Mouse (Mus musculus) Patski (cell line): ENCODE measurements at regions not wholly inside any gene's neighbourhood (a gene's known extent, or its start where the extent isn't known, plus 50 kb on each side); places are given as distances from the start of the nearest gene placed in this dataset.

Source experiments
- ATAC-seq: fragments of 100-300 bp; one replicate; pipeline ENCODE4 v1.8.0; 2021
- CTCF ChIA-PET: fragments of 350-600 bp; sonication (Branson Sonifier 250); formaldehyde crosslinking; loops from one replicate; lab custom pipeline; 2022; ENCODE audit warnings: inconsistent platforms; lab: Charles Lee
- POLR2A ChIA-PET: fragments of 350-600 bp; sonication (Branson Sonifier 250); formaldehyde crosslinking; loops from one replicate; lab custom pipeline; 2022; ENCODE audit warnings: antibody characterized with exemption, inconsistent platforms; lab: Charles Lee
- DNase-seq: peaks from one replicate; pipeline ENCODE4 v3.0.0-alpha.2; 2011; ENCODE audit warnings: low read depth, low spot score
- H3K27me3 ChIP-seq: fragments of 371-371 bp; one replicate; pipeline ENCODE4 v1.5.1; 2021
- CTCF ChIP-seq: fragments of 100-300 bp; IDR thresholded peaks from one replicate; pipeline ENCODE4 v1.5.1; 2021
- in situ Hi-C: fragments of 300-500 bp; cut with MboI; formaldehyde crosslinking; loops from 3 replicates; pipeline ENCODE4 v1.11.1; 2018; ENCODE audit warnings: low pct_unique_long_range_greater_than_20kb, mixed read lengths

GRCm38 (mm10) chr4:71663397-71663796 is 94.4 kb downstream of the Gm11232 start:
- H3K27me3 ChIP-seq, result no peaks in the 10 kb centered on the region
- TF ChIP-seq CTCF, result no peak
- CTCF ChIA-PET, result no interaction called here
- POLR2A ChIA-PET, result interaction anchor here (0.7 kb wide), 1 partner anchor 81 kb away, joined by 7 read pairs; no protein-coding TSS in a partner anchor
- in situ Hi-C loops, result no loop called here
- ATAC-seq, result no peak
- no peak for DNase-seq

- DNase-seq, result no peak
- TF ChIP-seq CTCF, result no peak
- ATAC-seq, result no peak
- POLR2A ChIA-PET, result no interaction called here
- no peaks in the 10 kb centered on the region for H3K27me3 ChIP-seq
- in situ Hi-C loops, result no loop called here
- CTCF ChIA-PET, result no interaction called here
Measured at GRCm38 (mm10) chr4:71640521-71640920, 117.2 kb downstream of the Gm11232 start.

GRCm38 (mm10) chr4:71627088-71627487 is 130.7 kb downstream of the Gm11232 start:
- no peaks in the 10 kb centered on the region for H3K27me3 ChIP-seq
- TF ChIP-seq CTCF, result no peak
- CTCF ChIA-PET, result no interaction called here
- ATAC-seq (no peak), DNase-seq (no peak)
- POLR2A ChIA-PET, result no interaction called here
- in situ Hi-C loops, result no loop called here

GRCm38 (mm10) chr4:71626626-71627025 is 131.1 kb downstream of the Gm11232 start:
- ChIA-PET CTCF (no interaction called here), POLR2A (no interaction called here)
- in situ Hi-C loops, result no loop called here
- TF ChIP-seq CTCF, result no peak
- H3K27me3 ChIP-seq, result no peaks in the 10 kb centered on the region
- DNase-seq (no peak), ATAC-seq (no peak)

GRCm38 (mm10) chr4:71624771-71625170 is 133.0 kb downstream of the Gm11232 start:
- H3K27me3 ChIP-seq, result no peaks in the 10 kb centered on the region
- ATAC-seq (no peak), DNase-seq (no peak)
- in situ Hi-C loops, result no loop called here
- no peak for TF ChIP-seq CTCF
- POLR2A ChIA-PET, result no interaction called here
- CTCF ChIA-PET, result no interaction called here

GRCm38 (mm10) chr4:71613720-71614119 is 144.0 kb downstream of the Gm11232 start:
- ATAC-seq (no peak), DNase-seq (no peak)
- ChIA-PET CTCF (no interaction called here), POLR2A (no interaction called here)
- no peaks in the 10 kb centered on the region for H3K27me3 ChIP-seq
- in situ Hi-C loops, result no loop called here
- TF ChIP-seq CTCF, result no peak

GRCm38 (mm10) chr4:71585880-71586279 is 171.9 kb downstream of the Gm11232 start:
- ChIA-PET CTCF (no interaction called here), POLR2A (no interaction called here)
- DNase-seq (no peak), ATAC-seq (no peak)
- in situ Hi-C loops, result no loop called here
- no peaks in the 10 kb centered on the region for H3K27me3 ChIP-seq
- no peak for TF ChIP-seq CTCF

GRCm38 (mm10) chr4:71560656-71561055 is 197.1 kb downstream of the Gm11232 start:
- no peaks in the 10 kb centered on the region for H3K27me3 ChIP-seq
- ATAC-seq (no peak), DNase-seq (no peak)
- POLR2A ChIA-PET, result no interaction called here
- CTCF ChIA-PET, result no interaction called here
- TF ChIP-seq CTCF, result no peak
- in situ Hi-C loops, result no loop called here

- no peaks in the 10 kb centered on the region for H3K27me3 ChIP-seq
- TF ChIP-seq CTCF, result no peak
- ChIA-PET CTCF (no interaction called here), POLR2A (no interaction called here)
- ATAC-seq, result no peak
- in situ Hi-C loops, result no loop called here
- no peak for DNase-seq
Measured at GRCm38 (mm10) chr4:71539200-71539599, 218.6 kb downstream of the Gm11232 start.

GRCm38 (mm10) chr4:71537971-71538370 is 219.8 kb downstream of the Gm11232 start:
- CTCF ChIA-PET, result no interaction called here
- no peak for TF ChIP-seq CTCF
- DNase-seq (no peak), ATAC-seq (no peak)
- POLR2A ChIA-PET, result no interaction called here
- in situ Hi-C loops, result no loop called here
- H3K27me3 ChIP-seq, result no peaks in the 10 kb centered on the region

GRCm38 (mm10) chr4:71524255-71524970 is 233.4 kb downstream of the Gm11232 start:
- no peak for TF ChIP-seq CTCF
- in situ Hi-C loops, result no loop called here
- ChIA-PET CTCF (no interaction called here), POLR2A (no interaction called here)
- DNase-seq (no peak), ATAC-seq (no peak)
- H3K27me3 ChIP-seq, result no peaks in the 10 kb centered on the region

- DNase-seq (no peak), ATAC-seq (no peak)
- ChIA-PET POLR2A (no interaction called here), CTCF (no interaction called here)
- no peaks in the 10 kb centered on the region for H3K27me3 ChIP-seq
- TF ChIP-seq CTCF, result no peak
- in situ Hi-C loops, result no loop called here
Measured at GRCm38 (mm10) chr4:71520751-71521150, 237.0 kb downstream of the Gm11232 start.
